Mouse (Mus musculus) stomach, embryonic 16.5 days (tissue): ENCODE data around the gene Cblc. TPM values are rescaled to one million over a fixed set of nuclear protein-coding genes. Genes with fewer than 3 reads are reported as not detected.

Source experiments
- ATAC-seq: fragments of 200-750 bp; cut with Nextera tagmentation; 2 replicates; pipeline ENCODE4 v1.8.0; 2017; ENCODE audit warnings: moderate number of reproducible peaks, moderate TSS enrichment; ENCODE audit not compliant: insufficient read depth, low FRiP score
- H3K27ac ChIP-seq: fragments of 300-500 bp; sonication (generic); 2 replicates; pipeline ENCODE4 v1.5.1; 2014; ENCODE audit warnings: low read length
- H3K27me3 ChIP-seq: fragments of 300-500 bp; sonication (generic); 2 replicates; pipeline ENCODE4 v1.6.1; 2014; ENCODE audit warnings: low read length, control low read depth, mixed read lengths; ENCODE audit not compliant: control insufficient read depth, insufficient read depth
- H3K36me3 ChIP-seq: fragments of 300-500 bp; sonication (generic); 2 replicates; pipeline ENCODE4 v1.6.1; 2014; ENCODE audit warnings: low read length; ENCODE audit not compliant: control insufficient read depth, insufficient read depth
- H3K4me1 ChIP-seq: fragments of 300-500 bp; sonication (generic); 2 replicates; pipeline ENCODE4 v1.6.1; 2014; ENCODE audit warnings: low read length, control low read depth, mixed read lengths; ENCODE audit not compliant: control insufficient read depth, insufficient read depth
- H3K4me2 ChIP-seq: fragments of 300-500 bp; sonication (generic); 2 replicates; pipeline ENCODE4 v1.6.1; 2014; ENCODE audit warnings: low read depth, low read length, mixed read lengths
- H3K4me3 ChIP-seq: fragments of 300-500 bp; sonication (generic); replicated peaks from 2 replicates; pipeline ENCODE4 v1.5.1; 2014; ENCODE audit warnings: mild to moderate bottlenecking, low read length
- H3K9ac ChIP-seq: fragments of 300-500 bp; sonication (generic); 2 replicates; pipeline ENCODE4 v1.6.1; 2014; ENCODE audit warnings: low read length
- H3K9me3 ChIP-seq: fragments of 300-500 bp; sonication (generic); replicated peaks from 2 replicates; pipeline ENCODE4 v1.6.1; 2016; ENCODE audit warnings: low read length, control low read depth; ENCODE audit not compliant: control insufficient read depth
- WGBS: fragments of 180-500 bp; shearing (Covaris S2); extraction: QIAGEN DNeasy Blood & Tissue Kit; methylation state at CpG from one replicate; pipeline ENCODE4 v1.1.7; 2014; 5-methylcytosine and 5-hydroxymethylcytosine counted together
- polyA plus RNA-seq: library from polyadenylated mRNA; unstranded; fragments of >200 nt; fragmentation: Nextera tagmentation; extraction: Ambion mirVana; gene quantifications from 2 replicates; pipeline ENCODE4 v1.2.1, GENCODE M21; 2015

Gene Cblc
- polyA plus RNA-seq, 1 experiment from 2014 or later, result 31.2 TPM

GRCm38 (mm10) chr7:19813579-19814122, 17.0 kb upstream of the Cblc start:
- Histone ChIP-seq H3K4me1 (peaks cover 33% of the 10 kb centered on the region), H3K27ac (no peak overlapping the region), H3K4me3 (no peak overlapping the region), H3K27me3 (peaks cover 20% of the 10 kb centered on the region), H3K36me3 (peaks cover 3% of the 10 kb centered on the region), H3K4me2 (no peak overlapping the region), H3K9ac (no peak overlapping the region), H3K9me3 (no peaks in the 10 kb centered on the region)
- 72% methylated on average over 6 of the region's 6 CpGs for WGBS
- no peak for ATAC-seq

GRCm38 (mm10) chr7:19813161-19813560, 16.6 kb upstream of the Cblc start:
- no peak overlapping the region for H3K27ac ChIP-seq
- 86% methylated on average over 4 of the region's 4 CpGs for WGBS

GRCm38 (mm10) chr7:19811114-19811513, 14.5 kb upstream of the Cblc start:
- no peak overlapping the region for H3K27ac ChIP-seq
- H3K9me3 ChIP-seq, result no peaks in the 10 kb centered on the region
- peaks cover 3% of the 10 kb centered on the region for H3K36me3 ChIP-seq
- H3K27me3 ChIP-seq, result peaks cover 20% of the 10 kb centered on the region
- WGBS, result 12% methylated on average over 22 of the region's 22 CpGs
- peak overlapping the region; percentile 31 for H3K4me2 ChIP-seq
- peak; percentile 39; the same call in 1 of the 2 replicates for ATAC-seq
- H3K4me3 ChIP-seq, result no peak overlapping the region
- H3K9ac ChIP-seq, result peak overlapping the region; percentile 21; the same call in 1 of the 2 replicates
- peaks cover 7% of the 10 kb centered on the region for H3K4me1 ChIP-seq

More at GRCm38 (mm10) chr7:19813161-19813560, 16.6 kb upstream of the Cblc start:
- Histone ChIP-seq H3K4me1 (peaks cover 28% of the 10 kb centered on the region), H3K27me3 (peaks cover 20% of the 10 kb centered on the region), H3K4me3 (no peak overlapping the region), H3K9ac (no peak overlapping the region), H3K4me2 (no peak overlapping the region), H3K9me3 (no peaks in the 10 kb centered on the region), H3K36me3 (peaks cover 3% of the 10 kb centered on the region)
- ATAC-seq, result no peak

- no peak overlapping the region for H3K4me3 ChIP-seq
- peaks cover 3% of the 10 kb centered on the region for H3K36me3 ChIP-seq
- peaks cover 20% of the 10 kb centered on the region for H3K27me3 ChIP-seq
- peak overlapping the region; percentile 30; the same call in 1 of the 2 replicates for H3K4me2 ChIP-seq
- WGBS, result 19% methylated on average over 27 of the region's 27 CpGs
- peak overlapping the region; percentile 40; the same call in 1 of the 2 replicates for H3K9ac ChIP-seq
- H3K9me3 ChIP-seq, result no peaks in the 10 kb centered on the region
- ATAC-seq, result peak; percentile 25; the same call in 1 of the 2 replicates
- H3K27ac ChIP-seq, result no peak overlapping the region
- H3K4me1 ChIP-seq, result no peaks in the 10 kb centered on the region; the same call in 1 of the 2 replicates
Observed at GRCm38 (mm10) chr7:19809369-19809768, 12.8 kb upstream of the Cblc start.

- H3K4me3 ChIP-seq, result no peak overlapping the region
- ATAC-seq, result no peak
- H3K27me3 ChIP-seq, result peaks cover 17% of the 10 kb centered on the region
- H3K36me3 ChIP-seq, result peaks cover 3% of the 10 kb centered on the region
- 84% methylated on average over 8 of the region's 8 CpGs for WGBS
- H3K4me1 ChIP-seq, result no peaks in the 10 kb centered on the region; the same call in 1 of the 2 replicates
- no peak overlapping the region for H3K27ac ChIP-seq
- H3K9ac ChIP-seq, result no peak overlapping the region
- no peaks in the 10 kb centered on the region for H3K9me3 ChIP-seq
- no peak overlapping the region for H3K4me2 ChIP-seq
Observed at GRCm38 (mm10) chr7:19806356-19806969, 9.9 kb upstream of the Cblc start.

GRCm38 (mm10) chr7:19802995-19803394, 6.4 kb upstream of the Cblc start:
- Histone ChIP-seq H3K9me3 (no peaks in the 10 kb centered on the region), H3K36me3 (no peaks in the 10 kb centered on the region), H3K9ac (no peak overlapping the region), H3K27me3 (no peaks in the 10 kb centered on the region), H3K4me2 (no peak overlapping the region), H3K4me1 (no peaks in the 10 kb centered on the region), H3K4me3 (no peak overlapping the region), H3K27ac (no peak overlapping the region)
- WGBS, result 19% methylated on average over 7 of the region's 7 CpGs
- peak; percentile 39; the same call in 1 of the 2 replicates for ATAC-seq

GRCm38 (mm10) chr7:19800764-19801163, 4.2 kb upstream of the Cblc start:
- no peak for ATAC-seq
- 23% methylated on average over 2 of the region's 2 CpGs for WGBS

GRCm38 (mm10) chr7:19796254-19796653, 355 bp downstream of the Cblc start:
- peaks cover 3% of the 10 kb centered on the region for H3K4me1 ChIP-seq
- peak overlapping the region; percentile 76 for H3K9ac ChIP-seq
- peak overlapping the region; percentile 95 for H3K27ac ChIP-seq
- no peak for ATAC-seq
- 12% methylated on average over 18 of the region's 18 CpGs for WGBS
- peak overlapping the region; percentile 53 for H3K4me3 ChIP-seq
- H3K27me3 ChIP-seq, result no peaks in the 10 kb centered on the region
- H3K36me3 ChIP-seq, result no peaks in the 10 kb centered on the region
- no peaks in the 10 kb centered on the region for H3K9me3 ChIP-seq
- H3K4me2 ChIP-seq, result peak overlapping the region; percentile 59

More at GRCm38 (mm10) chr7:19800764-19801163, 4.2 kb upstream of the Cblc start:
- H3K4me1 ChIP-seq, result no peaks in the 10 kb centered on the region
- no peak overlapping the region for H3K4me3 ChIP-seq
- H3K9me3 ChIP-seq, result no peaks in the 10 kb centered on the region
- H3K4me2 ChIP-seq, result no peak overlapping the region
- no peaks in the 10 kb centered on the region for H3K27me3 ChIP-seq
- no peak overlapping the region for H3K27ac ChIP-seq
- no peak overlapping the region for H3K9ac ChIP-seq
- no peaks in the 10 kb centered on the region for H3K36me3 ChIP-seq

GRCm38 (mm10) chr7:19795236-19795635, 1.4 kb downstream of the Cblc start:
- no peak overlapping the region for H3K4me3 ChIP-seq
- no peaks in the 10 kb centered on the region for H3K9me3 ChIP-seq
- H3K9ac ChIP-seq, result no peak overlapping the region
- H3K27me3 ChIP-seq, result no peaks in the 10 kb centered on the region
- H3K4me2 ChIP-seq, result no peak overlapping the region
- no peaks in the 10 kb centered on the region for H3K36me3 ChIP-seq
- WGBS, result 63% methylated on average over 2 of the region's 2 CpGs
- peaks cover 3% of the 10 kb centered on the region for H3K4me1 ChIP-seq
- H3K27ac ChIP-seq, result no peak overlapping the region
- ATAC-seq, result no peak
